Mouse (Mus musculus) intestine, postnatal 0 days (tissue): ENCODE measurements around the gene Cyp2e1. TPM values are rescaled to one million over a fixed set of nuclear protein-coding genes. Genes with fewer than 3 reads are reported as not detected.

ENCODE experiments used
- ATAC-seq: fragments of 200-750 bp; cut with Nextera tagmentation; 2 replicates; pipeline ENCODE4 v1.8.0; 2017; ENCODE audit warnings: mild to moderate bottlenecking, moderate TSS enrichment, moderate library complexity
- H3K27ac ChIP-seq: fragments of 300-500 bp; sonication (generic); 2 replicates; pipeline ENCODE4 v1.5.1; 2014; ENCODE audit warnings: mild to moderate bottlenecking, low read depth, low read length, moderate library complexity
- H3K27me3 ChIP-seq: fragments of 300-500 bp; sonication (generic); replicated peaks from 2 replicates; pipeline ENCODE4 v1.6.1; 2014; ENCODE audit warnings: low read length, mixed read lengths; ENCODE audit not compliant: control insufficient read depth, insufficient read depth
- H3K36me3 ChIP-seq: fragments of 300-500 bp; sonication (generic); 2 replicates; pipeline ENCODE4 v1.6.1; 2014; ENCODE audit warnings: mild to moderate bottlenecking, moderate library complexity; ENCODE audit not compliant: control insufficient read depth, insufficient read depth
- H3K4me1 ChIP-seq: fragments of 300-500 bp; sonication (generic); replicated peaks from 2 replicates; pipeline ENCODE4 v1.6.1; 2014; ENCODE audit warnings: antibody characterized with exemption, low read length, mixed read lengths; ENCODE audit not compliant: control insufficient read depth, insufficient read depth
- H3K4me2 ChIP-seq: fragments of 300-500 bp; sonication (generic); replicated peaks from 2 replicates; pipeline ENCODE4 v1.6.1; 2014; ENCODE audit warnings: low read depth, mild to moderate bottlenecking, moderate library complexity
- H3K4me3 ChIP-seq: fragments of 300-500 bp; sonication (generic); 2 replicates; pipeline ENCODE4 v1.5.1; 2014; ENCODE audit warnings: low read depth, low read length
- H3K9ac ChIP-seq: fragments of 300-500 bp; sonication (generic); 2 replicates; pipeline ENCODE4 v1.6.1; 2014; ENCODE audit warnings: mild to moderate bottlenecking, low read depth, low read length
- H3K9me3 ChIP-seq: fragments of 300-500 bp; sonication (generic); 2 replicates; pipeline ENCODE4 v1.6.1; 2016; ENCODE audit warnings: mixed run types; ENCODE audit not compliant: control insufficient read depth
- CTCF ChIP-seq: sonication (generic); IDR thresholded peaks from 2 replicates; pipeline ENCODE4 v1.5.1; 2016; ENCODE audit warnings: low read depth, mild to moderate bottlenecking, control low read depth, antibody characterized with exemption, moderate library complexity
- WGBS: fragments of 180-500 bp; shearing (Covaris S2); extraction: QIAGEN DNeasy Blood & Tissue Kit; methylation state at CpG from one replicate; pipeline ENCODE4 v1.1.7; 2014; 5-methylcytosine and 5-hydroxymethylcytosine counted together
- polyA plus RNA-seq: library from polyadenylated mRNA; unstranded; fragments of >200 nt; fragmentation: Nextera tagmentation; extraction: Ambion mirVana; gene quantifications from 2 replicates; pipeline ENCODE4 v1.2.1, GENCODE M21; 2015

The Cyp2e1 gene
- polyA plus RNA-seq, 1 experiment from 2014 or later = not detected

DNA sequence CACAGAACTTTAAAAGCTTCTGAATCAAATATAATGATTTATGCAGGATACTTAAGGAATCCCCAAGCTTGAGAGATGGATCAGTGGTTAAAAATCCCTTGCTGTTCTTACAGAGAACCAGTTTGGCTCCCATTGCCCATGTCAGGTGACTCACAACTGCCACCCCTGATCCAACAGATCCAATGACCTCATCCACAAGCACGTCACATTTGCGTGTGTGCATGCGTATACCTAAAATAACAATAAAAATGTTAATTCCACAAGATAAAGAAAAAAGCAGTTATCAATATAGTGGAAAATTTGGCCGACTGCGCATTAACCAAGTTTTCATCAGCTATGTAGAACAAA is 57.7 kb downstream of the Cyp2e1 start:
- H3K4me1 ChIP-seq = no peaks in the 10 kb centered on the region
- no peak for TF ChIP-seq CTCF
- H3K4me3 ChIP-seq = 0 out of 2 replicates have a peak overlapping the region, but pooled peaks have one; percentile 29
- H3K36me3 ChIP-seq = no peaks in the 10 kb centered on the region
- H3K27ac ChIP-seq = no peak overlapping the region
- peak overlapping the region; percentile 65 for H3K4me2 ChIP-seq
- no peaks in the 10 kb centered on the region for H3K9me3 ChIP-seq
- H3K27me3 ChIP-seq = 0 out of 2 replicates have a peak, but pooled peaks cover 5% of the 10 kb centered on the region
- no peak for ATAC-seq
- WGBS = 49% methylated on average over 5 of the region's 5 CpGs
- H3K9ac ChIP-seq = no peak overlapping the region

- no peaks in the 10 kb centered on the region for H3K36me3 ChIP-seq
- WGBS = 5% methylated on average over 21 of the region's 21 CpGs
- no peak within 1 kb of the TSS for H3K27ac ChIP-seq
- H3K4me3 ChIP-seq = peak within 1 kb of the TSS; percentile 29
- no peaks in the 10 kb centered on the region for H3K4me1 ChIP-seq
- no peak within 1 kb of the TSS; the same call in 1 of the 2 replicates for H3K9ac ChIP-seq
- H3K9me3 ChIP-seq = no peaks in the 10 kb centered on the region
- ATAC-seq = peak; percentile 57
- no peak for TF ChIP-seq CTCF
- peak within 1 kb of the TSS; percentile 65 for H3K4me2 ChIP-seq
- 0 out of 2 replicates have a peak, but pooled peaks cover 5% of the 10 kb centered on the region for H3K27me3 ChIP-seq
Observed at GRCm38 (mm10) chr7:140821653-140822329, 58.3 kb downstream of the Cyp2e1 start, which contains the start of gene Zfp941. Gene Zfp941, minus strand, starts transcription at chr7:140822178.

DNA sequence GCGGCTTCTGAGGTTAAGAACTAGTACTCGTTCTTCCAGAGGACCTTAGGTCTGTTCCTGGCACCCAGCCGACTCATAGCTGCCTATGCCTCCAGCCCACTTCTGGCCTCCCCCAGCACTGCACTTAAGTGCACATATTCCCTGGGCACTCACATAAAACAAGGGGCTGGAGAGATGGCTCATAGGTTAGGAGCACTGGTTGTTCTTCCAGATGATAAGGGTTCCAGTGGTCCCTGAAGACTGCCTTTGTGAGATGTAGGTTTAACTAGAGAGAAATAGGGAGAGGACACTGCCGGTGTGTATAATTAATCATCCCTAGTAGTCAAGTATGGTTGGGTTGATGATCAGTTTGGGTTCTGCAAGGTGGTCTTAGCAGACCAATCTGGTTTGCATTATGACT is 59.2 kb downstream of the Cyp2e1 start:
- no peak overlapping the region for H3K9ac ChIP-seq
- H3K4me3 ChIP-seq = no peak overlapping the region
- ATAC-seq = no peak
- H3K4me2 ChIP-seq = no peak overlapping the region
- H3K9me3 ChIP-seq = no peaks in the 10 kb centered on the region
- no peak for TF ChIP-seq CTCF
- H3K4me1 ChIP-seq = no peaks in the 10 kb centered on the region
- no peak overlapping the region for H3K27ac ChIP-seq
- WGBS = 84% methylated on average over 4 of the region's 4 CpGs
- 0 out of 2 replicates have a peak, but pooled peaks cover 5% of the 10 kb centered on the region for H3K27me3 ChIP-seq
- no peaks in the 10 kb centered on the region for H3K36me3 ChIP-seq

Other genes starting within 250 kb of the Cyp2e1 start
- not detected in 2 replicates for gene Olfr538, start 195.9 kb upstream of the Cyp2e1 start, polyA plus RNA-seq
- gene Olfr46, start 162.5 kb upstream of the Cyp2e1 start, polyA plus RNA-seq = not detected in 2 replicates
- gene Olfr61, start 134.8 kb upstream of the Cyp2e1 start, polyA plus RNA-seq = not detected in 2 replicates
- gene Olfr53, start 117.3 kb upstream of the Cyp2e1 start, polyA plus RNA-seq = not detected in 2 replicates
- gene Olfr539, start 103.8 kb upstream of the Cyp2e1 start, polyA plus RNA-seq = not detected in 2 replicates
- not detected in 2 replicates for gene Olfr45, start 81.8 kb upstream of the Cyp2e1 start, polyA plus RNA-seq
- not detected in 2 replicates for gene Olfr541, start 66.5 kb upstream of the Cyp2e1 start, polyA plus RNA-seq
- 0.18 and 0.30 TPM in 2 replicates for gene Syce1, start 24.1 kb downstream of the Cyp2e1 start, polyA plus RNA-seq
- gene Zfp941, start 58.4 kb downstream of the Cyp2e1 start, polyA plus RNA-seq = 0.59 and 0.76 TPM in 2 replicates
- 52.2 and 55.3 TPM in 2 replicates for gene Urah, start 71.3 kb downstream of the Cyp2e1 start, polyA plus RNA-seq
- gene Scgb1c1, start 81.8 kb downstream of the Cyp2e1 start, polyA plus RNA-seq = not detected in 2 replicates
- not detected in 2 replicates for gene Odf3, start 84.1 kb downstream of the Cyp2e1 start, polyA plus RNA-seq
- gene Gm45785, start 92.6 kb downstream of the Cyp2e1 start, polyA plus RNA-seq = not detected in 2 replicates
- 42.3 and 47.7 TPM in 2 replicates for gene Ric8a, start 93.2 kb downstream of the Cyp2e1 start, polyA plus RNA-seq
- 42.4 and 52.6 TPM in 2 replicates for gene Bet1l, start 93.8 kb downstream of the Cyp2e1 start, polyA plus RNA-seq
- 150 and 155 TPM in 2 replicates for gene Psmd13, start 118.2 kb downstream of the Cyp2e1 start, polyA plus RNA-seq
- 28.9 and 30.9 TPM in 2 replicates for gene Sirt3, start 118.6 kb downstream of the Cyp2e1 start, polyA plus RNA-seq
- gene Cox8b, start 136.7 kb downstream of the Cyp2e1 start, polyA plus RNA-seq = 0.53 and 0.69 TPM in 2 replicates
- 52.8 and 53.0 TPM in 2 replicates for gene Nlrp6, start 157.2 kb downstream of the Cyp2e1 start, polyA plus RNA-seq
- gene Pgghg, start 177.7 kb downstream of the Cyp2e1 start, polyA plus RNA-seq = 18.9 and 19.4 TPM in 2 replicates
- gene Ifitm5, start 186.6 kb downstream of the Cyp2e1 start, polyA plus RNA-seq = 0.34 and 0.75 TPM in 2 replicates
- 0.38 TPM in 1 of 2 replicates, not detected in the other for gene Gm45717, start 192.2 kb downstream of the Cyp2e1 start, polyA plus RNA-seq
- 686 and 738 TPM in 2 replicates for gene Ifitm2, start 192.2 kb downstream of the Cyp2e1 start, polyA plus RNA-seq
- 122 and 133 TPM in 2 replicates for gene Ifitm1, start 203.5 kb downstream of the Cyp2e1 start, polyA plus RNA-seq
- 324 and 334 TPM in 2 replicates for gene Ifitm3, start 247.0 kb downstream of the Cyp2e1 start, polyA plus RNA-seq